Mouse (Mus musculus): ENCODE measurements around the gene Ap1b1. TPM values are rescaled to one million over a fixed set of nuclear protein-coding genes. Genes with fewer than 3 reads are reported as not detected.
A peak's percentile ranks its signal among the peaks of the same experiment; 100 is the strongest.

Gene Ap1b1
- polyA plus RNA-seq, 1 experiment from 2014 or later: 61.7 TPM

DNA sequence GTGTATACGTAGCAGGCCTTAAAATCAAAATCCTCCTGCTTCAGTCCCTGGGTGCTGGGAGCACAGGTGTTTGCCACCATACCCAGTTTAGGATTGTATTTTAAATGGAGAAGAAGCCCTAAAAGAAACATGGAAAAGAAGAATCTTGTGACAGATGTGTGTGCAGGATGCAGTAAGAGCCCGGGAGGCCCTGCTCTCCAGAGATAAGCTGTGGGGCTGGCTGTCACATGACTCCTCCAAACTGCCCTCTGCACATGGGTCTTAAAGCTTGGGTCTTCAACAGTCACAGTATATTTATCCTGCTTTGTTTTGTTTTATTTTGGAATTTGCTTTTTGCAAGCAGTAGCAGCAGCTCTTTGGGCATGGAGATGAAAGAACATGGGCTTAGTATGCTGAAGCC is 19.1 kb upstream of the Ap1b1 start:
- Histone ChIP-seq H3K27me3 (no peaks in the 10 kb centered on the region), H3K9ac (no peak overlapping the region), H3K27ac (no peak overlapping the region), H3K4me1 (no peaks in the 10 kb centered on the region), H3K4me2 (no peak overlapping the region), H3K9me3 (replicated peaks) (no peaks in the 10 kb centered on the region), H3K36me3 (ENCODE audit: poor library complexity, severe bottlenecking) (no peaks in the 10 kb centered on the region), H3K4me3 (no peak overlapping the region)
- ATAC-seq: no peak
- WGBS: 68% methylated on average over 2 of the region's 2 CpGs

GRCm38 (mm10) chr11:4968376-4968775 is 18.2 kb upstream of the Ap1b1 start:
- Histone ChIP-seq H3K4me3 (no peak overlapping the region), H3K9me3 (replicated peaks) (no peaks in the 10 kb centered on the region), H3K9ac (no peak overlapping the region), H3K36me3 (ENCODE audit: poor library complexity, severe bottlenecking) (no peaks in the 10 kb centered on the region), H3K27me3 (no peaks in the 10 kb centered on the region), H3K4me2 (no peak overlapping the region), H3K27ac (no peak overlapping the region), H3K4me1 (no peaks in the 10 kb centered on the region)
- ATAC-seq: no peak
- 82% methylated on average over 10 of the region's 10 CpGs for WGBS

DNA sequence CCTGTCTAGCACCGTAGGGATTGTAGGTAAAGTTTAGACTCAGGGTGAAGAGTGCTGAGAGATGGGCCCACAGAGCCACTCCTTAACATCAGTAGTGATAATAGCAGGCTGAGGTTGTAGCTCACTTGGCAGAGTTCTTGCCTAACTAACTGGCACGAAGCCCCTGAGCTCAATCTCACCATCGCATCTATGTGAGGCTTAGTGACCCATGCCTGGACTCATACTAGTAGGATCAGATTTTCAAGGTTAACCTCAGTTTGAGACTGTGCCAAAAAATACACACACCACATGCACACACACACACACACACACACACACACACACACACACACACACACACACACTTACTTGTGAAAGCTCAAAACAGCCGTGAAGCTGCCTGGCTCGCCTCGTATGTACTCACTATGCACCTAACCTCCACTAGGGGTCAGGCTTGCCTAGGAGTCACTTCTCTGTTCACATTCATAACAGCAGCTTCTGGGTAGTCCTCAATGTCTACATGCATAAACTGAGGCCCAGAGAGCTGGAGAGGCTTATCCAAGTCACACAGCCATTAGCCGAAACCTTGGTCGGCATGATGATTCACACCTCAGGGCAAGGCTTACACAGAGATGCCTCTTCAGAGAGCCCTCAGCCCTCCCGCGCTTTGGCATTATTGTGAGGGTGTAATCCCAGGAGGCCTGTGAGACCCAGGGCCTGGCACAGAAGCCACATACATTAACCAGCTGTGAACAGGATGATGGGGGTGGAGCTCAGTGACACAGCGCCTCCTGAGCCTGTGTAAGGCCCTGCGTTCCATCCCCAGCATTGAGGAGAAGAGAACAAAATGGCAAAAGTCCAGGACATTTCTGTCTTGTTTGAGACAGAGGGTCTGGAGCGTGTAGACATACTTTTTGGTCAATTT is 13.4 kb upstream of the Ap1b1 start:
- Histone ChIP-seq H3K4me2 (no peak overlapping the region), H3K4me3 (no peak overlapping the region), H3K27ac (no peak overlapping the region), H3K27me3 (0 out of 2 replicates have a peak, but pooled peaks cover 5% of the 10 kb centered on the region), H3K36me3 (ENCODE audit: poor library complexity, severe bottlenecking) (no peaks in the 10 kb centered on the region), H3K9me3 (replicated peaks) (no peaks in the 10 kb centered on the region), H3K4me1 (no peaks in the 10 kb centered on the region), H3K9ac (no peak overlapping the region)
- no peak; the same call in 1 of the 2 replicates for ATAC-seq
- 60% methylated on average over 13 of the region's 13 CpGs for WGBS

GRCm38 (mm10) chr11:4973871-4974256 is 12.8 kb upstream of the Ap1b1 start:
- Histone ChIP-seq H3K4me2 (no peak overlapping the region), H3K27ac (no peak overlapping the region), H3K9ac (no peak overlapping the region), H3K4me3 (no peak overlapping the region), H3K36me3 (ENCODE audit: poor library complexity, severe bottlenecking) (no peaks in the 10 kb centered on the region), H3K9me3 (replicated peaks) (no peaks in the 10 kb centered on the region), H3K27me3 (0 out of 2 replicates have a peak, but pooled peaks cover 5% of the 10 kb centered on the region), H3K4me1 (no peaks in the 10 kb centered on the region)
- 88% methylated on average over 2 of the region's 2 CpGs for WGBS
- no peak for ATAC-seq

DNA sequence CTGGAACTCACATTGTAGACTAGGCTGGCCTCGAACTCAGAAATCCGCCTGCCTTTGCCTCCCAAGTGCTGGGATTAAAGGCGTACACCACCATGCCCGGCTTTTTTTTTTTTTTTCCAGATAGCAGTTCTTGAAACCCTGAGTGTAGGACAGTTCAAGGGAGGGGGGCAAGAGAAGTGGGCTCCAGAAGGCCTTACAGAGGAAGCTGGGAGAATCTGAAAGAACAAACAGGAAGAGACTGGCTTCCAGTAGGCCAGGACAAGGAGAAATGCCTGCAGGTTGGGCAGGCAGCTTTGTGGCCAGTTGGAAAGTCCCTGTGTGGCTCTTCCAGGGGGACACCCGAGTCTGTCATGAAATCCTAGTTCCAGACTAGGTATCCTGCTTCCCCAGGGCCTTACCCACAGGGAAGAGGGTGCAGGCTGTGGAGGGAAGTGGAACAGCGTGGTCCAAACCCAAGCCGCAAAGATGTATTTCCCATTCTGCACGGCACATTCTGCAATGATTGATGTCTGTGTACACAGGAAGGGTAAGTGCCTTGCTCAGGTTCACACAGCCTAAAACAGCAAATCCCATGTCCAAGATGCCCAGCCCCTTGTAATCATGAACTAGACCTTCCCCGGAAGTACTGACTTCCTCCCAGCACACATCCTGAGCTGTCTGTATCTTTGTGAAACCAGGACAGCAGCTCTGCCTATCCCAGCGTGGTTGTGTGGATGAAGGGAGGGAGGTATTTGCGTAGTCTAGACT is 12.1 kb upstream of the Ap1b1 start:
- ATAC-seq: no peak
- WGBS: 77% methylated on average over 11 of the region's 11 CpGs

DNA sequence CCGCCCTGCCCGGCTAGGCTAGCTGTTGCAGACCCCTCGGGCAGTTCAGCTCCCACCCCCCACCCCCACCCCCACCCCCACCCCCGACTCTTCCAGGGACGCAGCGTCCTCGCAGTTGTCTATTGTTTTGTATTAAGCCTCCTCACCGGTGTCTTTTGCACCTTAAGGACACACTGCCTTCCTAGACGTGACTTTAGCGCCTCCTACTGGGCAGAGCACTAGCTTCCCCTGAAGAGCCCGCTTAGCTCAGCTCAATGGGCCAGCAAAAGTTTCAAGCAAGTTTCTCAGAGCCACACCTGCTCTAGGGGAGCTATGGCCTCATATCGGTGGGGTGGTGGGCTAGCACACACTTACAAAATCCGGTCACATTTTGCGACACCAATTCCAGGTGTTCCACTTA is 11.0 kb upstream of the Ap1b1 start:
- H3K27ac ChIP-seq: no peak overlapping the region
- H3K9me3 ChIP-seq (replicated peaks): no peaks in the 10 kb centered on the region
- ATAC-seq: peak; percentile 62
- H3K4me3 ChIP-seq: no peak overlapping the region
- H3K27me3 ChIP-seq: 0 out of 2 replicates have a peak, but pooled peaks cover 5% of the 10 kb centered on the region
- WGBS: 5% methylated on average over 10 of the region's 14 CpGs
- peak overlapping the region; percentile 22; the same call in 1 of the 2 replicates for H3K4me2 ChIP-seq
- no peaks in the 10 kb centered on the region for H3K36me3 ChIP-seq (ENCODE audit: poor library complexity, severe bottlenecking)
- H3K9ac ChIP-seq: no peak overlapping the region
- H3K4me1 ChIP-seq: no peaks in the 10 kb centered on the region

More for the DNA sequence above, 12.1 kb upstream of the Ap1b1 start:
- 0 out of 2 replicates have a peak, but pooled peaks cover 5% of the 10 kb centered on the region for H3K27me3 ChIP-seq
- no peaks in the 10 kb centered on the region for H3K36me3 ChIP-seq (ENCODE audit: poor library complexity, severe bottlenecking)
- H3K27ac ChIP-seq: no peak overlapping the region
- H3K4me2 ChIP-seq: no peak overlapping the region
- no peaks in the 10 kb centered on the region for H3K9me3 ChIP-seq (replicated peaks)
- H3K4me3 ChIP-seq: no peak overlapping the region
- no peak overlapping the region for H3K9ac ChIP-seq
- H3K4me1 ChIP-seq: no peaks in the 10 kb centered on the region

DNA sequence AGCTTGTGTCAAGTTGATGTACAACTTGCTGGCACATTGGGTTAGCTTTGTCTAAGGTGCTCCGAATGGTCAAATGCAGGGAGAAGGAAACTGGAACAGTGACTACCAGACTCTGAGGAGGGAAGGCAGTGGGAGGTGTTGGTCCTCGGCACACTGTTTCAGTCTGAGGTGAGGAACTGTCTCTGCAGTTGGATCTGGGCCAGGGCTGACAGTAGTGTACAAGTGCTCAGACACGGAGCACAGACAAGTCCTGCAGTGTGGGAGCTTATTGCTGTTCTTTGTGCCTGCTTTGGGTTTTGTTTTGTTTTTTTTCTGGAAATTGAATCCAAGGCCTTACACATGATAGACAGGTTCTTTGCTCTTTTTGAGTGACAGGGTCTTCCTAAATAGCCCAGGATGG is 3.6 kb upstream of the Ap1b1 start:
- Histone ChIP-seq H3K27me3 (peaks cover 3% of the 10 kb centered on the region; the same call in 1 of the 2 replicates), H3K4me1 (peaks cover 13% of the 10 kb centered on the region), H3K27ac (no peak overlapping the region), H3K9me3 (replicated peaks) (no peaks in the 10 kb centered on the region), H3K36me3 (ENCODE audit: poor library complexity, severe bottlenecking) (no peaks in the 10 kb centered on the region), H3K9ac (no peak overlapping the region), H3K4me3 (no peak overlapping the region), H3K4me2 (no peak overlapping the region)
- ATAC-seq: no peak
- 77% methylated on average over 3 of the region's 3 CpGs for WGBS

- no peak overlapping the region for H3K4me3 ChIP-seq
- no peak overlapping the region for H3K4me2 ChIP-seq
- no peak for ATAC-seq
- H3K9me3 ChIP-seq (replicated peaks): no peaks in the 10 kb centered on the region
- peaks cover 3% of the 10 kb centered on the region; the same call in 1 of the 2 replicates for H3K27me3 ChIP-seq
- 65% methylated on average over 2 of the region's 2 CpGs for WGBS
- peaks cover 14% of the 10 kb centered on the region for H3K4me1 ChIP-seq
- H3K36me3 ChIP-seq (ENCODE audit: poor library complexity, severe bottlenecking): no peaks in the 10 kb centered on the region
- H3K27ac ChIP-seq: no peak overlapping the region
- no peak overlapping the region for H3K9ac ChIP-seq
These were observed 3.1 kb upstream of the Ap1b1 start for GRCm38 (mm10) chr11:4983538-4983937.

DNA sequence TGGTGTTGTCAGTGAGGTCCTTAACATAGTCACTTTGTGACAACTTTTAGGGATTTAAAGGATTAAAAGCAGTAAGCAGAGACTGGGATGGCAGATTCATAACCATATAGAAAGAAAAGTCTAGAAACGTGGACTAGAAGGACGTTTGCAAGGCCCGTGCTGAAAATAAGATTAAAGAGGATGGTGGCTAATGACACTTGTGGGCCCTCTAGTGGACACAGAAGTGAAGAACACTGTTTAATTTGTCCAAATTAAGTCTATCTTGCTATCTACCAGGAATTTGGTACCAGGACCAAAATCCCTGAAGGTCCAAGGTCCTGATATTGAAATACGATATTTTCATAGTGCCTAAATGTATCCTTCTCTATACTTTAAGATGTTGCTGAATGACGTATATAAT is 2.4 kb upstream of the Ap1b1 start:
- WGBS: 4% methylated on average over 5 of the region's 5 CpGs
- no peak for ATAC-seq
- Histone ChIP-seq H3K4me3 (no peak overlapping the region), H3K4me1 (peaks cover 14% of the 10 kb centered on the region), H3K9ac (no peak overlapping the region), H3K9me3 (replicated peaks) (no peaks in the 10 kb centered on the region), H3K27ac (no peak overlapping the region), H3K27me3 (peaks cover 3% of the 10 kb centered on the region; the same call in 1 of the 2 replicates), H3K36me3 (ENCODE audit: poor library complexity, severe bottlenecking) (no peaks in the 10 kb centered on the region), H3K4me2 (peak overlapping the region; percentile 24; the same call in 1 of the 2 replicates)

DNA sequence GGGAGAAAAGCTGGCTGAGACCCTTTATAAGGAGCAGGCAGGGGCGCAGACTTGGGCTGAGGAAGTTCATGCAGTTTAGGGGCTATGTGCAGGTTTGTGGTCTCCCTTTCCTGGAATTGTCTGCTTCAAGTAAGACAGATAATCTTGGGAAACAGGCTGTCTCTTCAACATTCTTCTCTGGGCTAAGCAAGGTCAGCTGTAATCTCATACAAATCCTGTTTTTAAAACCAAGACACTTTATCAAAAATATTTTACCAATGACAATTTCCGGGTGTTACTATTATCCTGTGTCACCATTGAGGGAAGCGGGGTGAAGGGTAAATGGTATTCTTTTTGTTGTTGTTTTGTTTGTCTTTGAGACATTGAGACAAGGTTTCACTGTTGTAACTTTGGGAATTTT is 1.8 kb upstream of the Ap1b1 start:
- 81% methylated on average over 3 of the region's 3 CpGs for WGBS
- Histone ChIP-seq H3K4me2 (no peak overlapping the region), H3K9me3 (replicated peaks) (no peaks in the 10 kb centered on the region), H3K4me1 (peaks cover 14% of the 10 kb centered on the region), H3K4me3 (no peak overlapping the region), H3K36me3 (ENCODE audit: poor library complexity, severe bottlenecking) (no peaks in the 10 kb centered on the region), H3K9ac (no peak overlapping the region), H3K27me3 (peaks cover 3% of the 10 kb centered on the region; the same call in 1 of the 2 replicates), H3K27ac (no peak overlapping the region)
- ATAC-seq: no peak

GRCm38 (mm10) chr11:4987487-4987852 is 846 bp downstream of the Ap1b1 start:
- no peak for ATAC-seq
- H3K4me2 ChIP-seq: peak overlapping the region; percentile 93
- H3K27ac ChIP-seq: no peak overlapping the region
- WGBS: 62% methylated on average over 11 of the region's 11 CpGs
- peak overlapping the region; percentile 80 for H3K9ac ChIP-seq
- peaks cover 14% of the 10 kb centered on the region for H3K4me1 ChIP-seq
- H3K27me3 ChIP-seq: peaks cover 3% of the 10 kb centered on the region; the same call in 1 of the 2 replicates
- H3K4me3 ChIP-seq: peak overlapping the region; percentile 76
- peaks cover 8% of the 10 kb centered on the region; the same call in 1 of the 2 replicates for H3K36me3 ChIP-seq (ENCODE audit: poor library complexity, severe bottlenecking)
- H3K9me3 ChIP-seq (replicated peaks): no peaks in the 10 kb centered on the region

- Histone ChIP-seq H3K4me2 (no peak overlapping the region), H3K4me3 (no peak overlapping the region), H3K27me3 (no peaks in the 10 kb centered on the region), H3K27ac (no peak overlapping the region), H3K36me3 (ENCODE audit: poor library complexity, severe bottlenecking) (peaks cover 8% of the 10 kb centered on the region; the same call in 1 of the 2 replicates), H3K4me1 (peaks cover 10% of the 10 kb centered on the region), H3K9ac (no peak overlapping the region), H3K9me3 (replicated peaks) (no peaks in the 10 kb centered on the region)
- no peak for ATAC-seq
- 93% methylated on average over 3 of the region's 3 CpGs for WGBS
These were observed 2.6 kb downstream of the Ap1b1 start for GRCm38 (mm10) chr11:4989187-4989586.
